Mouse (Mus musculus) heart, embryonic 12.5 days (tissue): ENCODE measurements around the gene Commd1. TPM values are rescaled to one million over a fixed set of nuclear protein-coding genes. Genes with fewer than 3 reads are reported as not detected.
A peak's percentile ranks its signal among the peaks of the same experiment; 100 is the strongest.

Experiments used
- ATAC-seq: fragments of 200-750 bp; cut with Nextera tagmentation; 2 replicates; pipeline ENCODE4 v1.8.0; 2017; ENCODE audit warnings: moderate TSS enrichment, moderate library complexity; ENCODE audit not compliant: insufficient number of reproducible peaks, low FRiP score
- H3K27ac ChIP-seq: fragments of 300-500 bp; sonication (generic); 2 replicates; pipeline ENCODE4 v1.5.1; 2016; ENCODE audit warnings: mild to moderate bottlenecking, moderate library complexity; ENCODE audit not compliant: poor library complexity, severe bottlenecking
- H3K27me3 ChIP-seq: fragments of 300-500 bp; sonication (generic); replicated peaks from 2 replicates; pipeline ENCODE4 v1.6.1; 2016; ENCODE audit warnings: mild to moderate bottlenecking, moderate library complexity
- H3K36me3 ChIP-seq: fragments of 300-500 bp; sonication (generic); 2 replicates; pipeline ENCODE4 v1.6.1; 2016; ENCODE audit warnings: mild to moderate bottlenecking, moderate library complexity
- H3K4me1 ChIP-seq: fragments of 300-500 bp; sonication (generic); replicated peaks from 2 replicates; pipeline ENCODE4 v1.6.1; 2016; ENCODE audit warnings: mild to moderate bottlenecking
- H3K4me2 ChIP-seq: fragments of 300-500 bp; sonication (generic); 2 replicates; pipeline ENCODE4 v1.6.1; 2016; ENCODE audit warnings: mild to moderate bottlenecking, moderate library complexity
- H3K4me3 ChIP-seq: fragments of 300-500 bp; sonication (generic); 2 replicates; pipeline ENCODE4 v1.5.1; 2016; ENCODE audit warnings: mild to moderate bottlenecking
- H3K9ac ChIP-seq: fragments of 300-500 bp; sonication (generic); 2 replicates; pipeline ENCODE4 v1.6.1; 2016; ENCODE audit warnings: mild to moderate bottlenecking, moderate library complexity
- H3K9me3 ChIP-seq: fragments of 300-500 bp; sonication (generic); replicated peaks from 2 replicates; pipeline ENCODE4 v1.6.1; 2016; ENCODE audit warnings: mild to moderate bottlenecking, moderate library complexity
- WGBS: fragments of 180-500 bp; shearing (Covaris S2); methylation state at CpG from one replicate; pipeline ENCODE4 v1.1.7; 2016; 5-methylcytosine and 5-hydroxymethylcytosine counted together
- polyA plus RNA-seq: library from polyadenylated mRNA; unstranded; fragments of >200 nt; fragmentation: Nextera tagmentation; extraction: Ambion mirVana; gene quantifications from 2 replicates; pipeline ENCODE4 v1.2.1, GENCODE M21; 2016

Gene Commd1
- polyA plus RNA-seq, 1 experiment from 2014 or later: 295 TPM

GRCm38 (mm10) chr11:22858441-22859300 is 123.5 kb downstream of the Commd1 start:
- Histone ChIP-seq H3K27me3 (0 out of 2 replicates have a peak, but pooled peaks cover 3% of the 10 kb centered on the region), H3K4me3 (peak overlapping the region; percentile 69)

GRCm38 (mm10) chr11:22857705-22858440 is 124.3 kb downstream of the Commd1 start:
- Histone ChIP-seq H3K4me2 (peak overlapping the region; percentile 98), H3K9ac (peak overlapping the region; percentile 88; the same call in 1 of the 2 replicates), H3K27ac (no peak overlapping the region), H3K36me3 (no peaks in the 10 kb centered on the region), H3K9me3 (no peaks in the 10 kb centered on the region), H3K4me1 (peaks cover 18% of the 10 kb centered on the region), H3K4me3 (peak overlapping the region; percentile 69), H3K27me3 (0 out of 2 replicates have a peak, but pooled peaks cover 3% of the 10 kb centered on the region)
- 21% methylated on average over 25 of the region's 25 CpGs for WGBS
- ATAC-seq: no peak

More at GRCm38 (mm10) chr11:22858441-22859300, 123.5 kb downstream of the Commd1 start:
- peak overlapping the region; percentile 88 for H3K9ac ChIP-seq
- no peak overlapping the region for H3K27ac ChIP-seq
- no peaks in the 10 kb centered on the region for H3K36me3 ChIP-seq
- peaks cover 17% of the 10 kb centered on the region for H3K4me1 ChIP-seq
- H3K9me3 ChIP-seq: no peaks in the 10 kb centered on the region
- 2% methylated on average over 50 of the region's 50 CpGs for WGBS
- peak overlapping the region; percentile 98 for H3K4me2 ChIP-seq
- peak; percentile 34 for ATAC-seq

- H3K27ac ChIP-seq: no peak overlapping the region
- no peaks in the 10 kb centered on the region for H3K27me3 ChIP-seq
- H3K9me3 ChIP-seq: no peaks in the 10 kb centered on the region
- H3K9ac ChIP-seq: no peak overlapping the region
- 81% methylated on average over 5 of the region's 5 CpGs for WGBS
- no peaks in the 10 kb centered on the region for H3K36me3 ChIP-seq
- no peak overlapping the region for H3K4me2 ChIP-seq
- no peak for ATAC-seq
- H3K4me3 ChIP-seq: no peak overlapping the region
- peaks cover 21% of the 10 kb centered on the region for H3K4me1 ChIP-seq
Measured at GRCm38 (mm10) chr11:22857106-22857704, 125.0 kb downstream of the Commd1 start.

- Histone ChIP-seq H3K4me3 (no peak overlapping the region), H3K36me3 (no peaks in the 10 kb centered on the region), H3K9me3 (no peaks in the 10 kb centered on the region), H3K27me3 (no peaks in the 10 kb centered on the region), H3K27ac (no peak overlapping the region), H3K4me2 (no peak overlapping the region), H3K4me1 (peaks cover 21% of the 10 kb centered on the region), H3K9ac (no peak overlapping the region)
- no peak for ATAC-seq
- 79% methylated on average over 3 of the region's 3 CpGs for WGBS
Measured at GRCm38 (mm10) chr11:22856371-22856965, 125.7 kb downstream of the Commd1 start.

- Histone ChIP-seq H3K4me3 (no peak overlapping the region), H3K9me3 (no peaks in the 10 kb centered on the region), H3K4me2 (no peak overlapping the region), H3K36me3 (no peaks in the 10 kb centered on the region), H3K27me3 (no peaks in the 10 kb centered on the region), H3K27ac (no peak overlapping the region), H3K9ac (no peak overlapping the region), H3K4me1 (peaks cover 34% of the 10 kb centered on the region)
- WGBS: 74% methylated on average over 4 of the region's 4 CpGs
- ATAC-seq: no peak
Measured at GRCm38 (mm10) chr11:22854571-22854970, 127.6 kb downstream of the Commd1 start.

GRCm38 (mm10) chr11:22853477-22854157 is 128.6 kb downstream of the Commd1 start:
- no peak overlapping the region for H3K4me2 ChIP-seq
- no peak overlapping the region for H3K27ac ChIP-seq
- WGBS: 40% methylated on average over 2 of the region's 2 CpGs
- ATAC-seq: no peak
- H3K4me1 ChIP-seq: peaks cover 35% of the 10 kb centered on the region
- no peak overlapping the region for H3K4me3 ChIP-seq
- H3K36me3 ChIP-seq: no peaks in the 10 kb centered on the region
- no peaks in the 10 kb centered on the region for H3K9me3 ChIP-seq
- no peaks in the 10 kb centered on the region for H3K27me3 ChIP-seq
- no peak overlapping the region for H3K9ac ChIP-seq

GRCm38 (mm10) chr11:22852510-22852909 is 129.7 kb downstream of the Commd1 start:
- H3K27ac ChIP-seq: no peak overlapping the region
- H3K4me2 ChIP-seq: no peak overlapping the region
- H3K9me3 ChIP-seq: no peaks in the 10 kb centered on the region
- H3K9ac ChIP-seq: no peak overlapping the region
- no peaks in the 10 kb centered on the region for H3K36me3 ChIP-seq
- H3K27me3 ChIP-seq: no peaks in the 10 kb centered on the region
- ATAC-seq: 0 out of 2 replicates have a peak, but pooled peaks have one; percentile 27
- no peak overlapping the region for H3K4me3 ChIP-seq
- peaks cover 38% of the 10 kb centered on the region for H3K4me1 ChIP-seq
- 81% methylated on average over 1 of the region's 1 CpGs for WGBS

GRCm38 (mm10) chr11:22851416-22851815 is 130.8 kb downstream of the Commd1 start:
- no peak overlapping the region for H3K27ac ChIP-seq
- H3K36me3 ChIP-seq: no peaks in the 10 kb centered on the region
- no peak for ATAC-seq
- no peaks in the 10 kb centered on the region for H3K27me3 ChIP-seq
- H3K4me3 ChIP-seq: no peak overlapping the region
- H3K9ac ChIP-seq: no peak overlapping the region
- H3K9me3 ChIP-seq: no peaks in the 10 kb centered on the region
- no peak overlapping the region for H3K4me2 ChIP-seq
- WGBS: 39% methylated on average over 4 of the region's 4 CpGs
- H3K4me1 ChIP-seq: peaks cover 49% of the 10 kb centered on the region

GRCm38 (mm10) chr11:22850077-22850476 is 132.1 kb downstream of the Commd1 start:
- H3K27ac ChIP-seq: no peak overlapping the region

GRCm38 (mm10) chr11:22848649-22849195 is 133.5 kb downstream of the Commd1 start:
- 67% methylated on average over 5 of the region's 5 CpGs for WGBS
- no peak overlapping the region for H3K9ac ChIP-seq
- H3K27ac ChIP-seq: peak overlapping the region; percentile 43; the same call in 1 of the 2 replicates
- H3K36me3 ChIP-seq: no peaks in the 10 kb centered on the region
- H3K4me3 ChIP-seq: no peak overlapping the region
- H3K9me3 ChIP-seq: no peaks in the 10 kb centered on the region
- H3K27me3 ChIP-seq: no peaks in the 10 kb centered on the region
- H3K4me2 ChIP-seq: no peak overlapping the region
- ATAC-seq: no peak
- peaks cover 56% of the 10 kb centered on the region for H3K4me1 ChIP-seq

More at GRCm38 (mm10) chr11:22850077-22850476, 132.1 kb downstream of the Commd1 start:
- no peaks in the 10 kb centered on the region for H3K9me3 ChIP-seq
- no peaks in the 10 kb centered on the region for H3K27me3 ChIP-seq
- no peaks in the 10 kb centered on the region for H3K36me3 ChIP-seq
- 66% methylated on average over 4 of the region's 4 CpGs for WGBS
- H3K9ac ChIP-seq: no peak overlapping the region
- H3K4me3 ChIP-seq: no peak overlapping the region
- H3K4me2 ChIP-seq: no peak overlapping the region
- no peak for ATAC-seq
- peaks cover 60% of the 10 kb centered on the region for H3K4me1 ChIP-seq
